Mouse (Mus musculus) testis, postnatal 14 days (tissue): ENCODE data around the gene Stfa2.
"Not testable (repeated sequence)": the region's sequence is repeated elsewhere in the genome, so short reads cannot be mapped to it uniquely, and the experiment has no call there.

Source experiments
- DNase-seq: peaks from one replicate; pipeline ENCODE4 v3.0.0; 2021; ENCODE audit warnings: low spot score

Stfa2 gene

DNA sequence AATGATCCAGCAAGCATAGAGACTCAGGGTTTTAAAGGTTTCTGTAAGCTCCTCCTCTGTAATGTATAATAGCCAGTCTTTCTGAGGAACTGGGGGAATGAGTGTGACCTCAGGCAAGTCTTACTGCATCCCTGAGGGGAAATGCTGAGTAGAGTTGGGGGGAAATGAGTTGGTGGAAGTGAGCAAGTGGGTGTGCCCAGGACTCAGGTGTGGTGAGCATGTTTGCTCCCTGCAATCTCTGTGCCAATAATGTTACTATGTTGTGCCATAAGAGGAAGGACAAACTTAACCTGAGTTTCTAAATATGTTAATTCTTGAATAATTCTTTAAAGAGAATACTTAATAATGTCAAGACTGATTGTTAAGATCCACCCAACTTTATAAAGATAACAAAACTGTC lies at the start of gene Stfa2:
Gene Stfa2, minus strand, starts transcription at position 101 of the 400 bp plus-strand sequence.
- DNase-seq = no peak

DNA sequence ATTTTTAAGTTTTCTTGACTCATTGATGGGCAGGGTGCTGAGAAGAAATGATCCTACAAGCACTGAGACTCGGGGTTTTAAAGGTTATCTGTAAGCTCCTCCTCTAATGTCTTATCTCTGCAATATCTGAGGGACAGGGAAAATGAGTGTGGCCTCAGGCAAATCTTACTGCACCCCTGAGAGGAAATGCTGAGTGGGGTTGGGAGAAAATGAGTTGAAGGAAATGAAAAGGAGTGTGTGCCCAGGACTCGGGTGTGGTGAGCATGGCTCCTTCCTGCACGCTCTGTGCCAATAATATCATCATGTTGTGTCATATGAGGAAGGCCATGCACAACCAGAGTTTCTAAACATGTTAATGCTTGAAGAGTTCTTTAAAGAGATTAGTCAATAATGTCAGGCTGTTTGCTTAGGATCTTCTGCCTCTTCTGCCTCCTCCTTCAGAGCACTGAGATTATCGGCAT lies 47.1 kb upstream of the Stfa2 start, which contains the start of gene Stfa3:
Gene Stfa3, minus strand, starts transcription at position 51 of the 461 bp plus-strand sequence.
- DNase-seq = no peak

DNA sequence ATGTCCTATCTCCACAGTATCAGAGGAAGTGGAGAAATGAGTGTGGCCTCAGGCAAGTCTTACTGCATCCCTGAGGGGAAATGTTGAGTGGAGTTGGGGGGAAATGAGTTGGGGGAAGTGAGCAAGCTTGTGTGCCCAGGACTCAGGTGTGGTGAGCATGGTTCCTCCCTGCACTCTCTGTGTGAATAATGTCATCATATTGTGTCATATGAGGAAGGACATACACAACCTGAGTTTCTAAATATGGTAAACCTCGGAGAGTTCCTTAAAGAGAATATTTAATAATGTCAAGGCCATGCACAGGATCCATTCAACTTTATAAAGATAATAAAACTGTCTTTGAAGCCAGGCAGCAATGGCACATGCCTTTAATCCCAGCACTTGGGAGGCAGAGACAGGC lies 12.7 kb upstream of the Stfa2 start:
- DNase-seq = not testable (repeated sequence)

DNA sequence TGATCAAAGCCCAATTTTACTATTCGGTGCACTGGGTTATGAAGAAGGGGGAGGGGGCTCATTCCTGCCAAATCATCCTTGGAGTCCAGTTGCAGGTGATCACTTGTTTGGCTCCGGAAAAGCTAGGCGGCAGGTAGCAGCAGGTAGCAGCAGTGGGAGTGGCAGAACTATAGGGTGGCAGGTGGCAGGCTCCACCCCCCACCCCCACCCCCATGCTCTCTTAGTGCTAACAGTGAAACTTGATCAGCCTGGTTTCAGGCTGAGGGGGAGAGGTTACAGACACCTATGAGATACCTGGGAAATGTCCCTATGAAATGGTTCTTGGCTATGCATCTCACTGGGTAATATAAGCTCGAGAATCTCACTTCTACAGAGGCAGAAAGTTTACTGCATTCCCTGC lies 19.2 kb downstream of the Stfa2 start:
- no peak for DNase-seq

DNA sequence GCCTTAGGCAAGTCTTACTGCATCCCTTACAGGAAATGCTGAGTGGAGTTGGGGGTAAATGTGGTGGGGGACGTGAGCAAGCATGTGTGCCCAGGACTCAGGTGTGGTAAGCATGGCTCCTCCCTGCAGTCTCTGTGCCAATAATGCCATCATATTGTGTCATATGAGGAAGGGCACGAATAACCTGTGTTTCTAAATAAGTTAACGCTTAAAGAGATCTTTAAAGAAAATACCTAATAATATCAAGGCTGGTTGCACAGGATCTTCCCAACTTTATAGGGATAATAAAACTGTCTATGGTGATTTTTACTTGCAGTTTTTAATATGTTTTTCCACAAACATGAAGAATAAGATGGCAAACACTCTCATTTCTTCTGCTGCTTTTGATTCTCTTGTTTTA lies 40.6 kb downstream of the Stfa2 start, which contains the start of gene BC100530:
Gene BC100530, minus strand, starts transcription at position 101 of the 400 bp plus-strand sequence.
- DNase-seq = not testable (repeated sequence)
